Mouse (Mus musculus): ENCODE measurements around the gene Dohh.
A peak's percentile ranks its signal among the peaks of the same experiment; 100 is the strongest.

The Dohh gene

GRCm38 (mm10) chr10:81429605-81430061 lies 45.4 kb downstream of the Dohh start:
- ATAC-seq (ENCODE audit: low TSS enrichment), result no peak

- ATAC-seq (ENCODE audit: low TSS enrichment), result 0 out of 2 replicates have a peak, but pooled peaks have one; percentile 3
Observed at GRCm38 (mm10) chr10:81430141-81430830, 46.1 kb downstream of the Dohh start.

DNA sequence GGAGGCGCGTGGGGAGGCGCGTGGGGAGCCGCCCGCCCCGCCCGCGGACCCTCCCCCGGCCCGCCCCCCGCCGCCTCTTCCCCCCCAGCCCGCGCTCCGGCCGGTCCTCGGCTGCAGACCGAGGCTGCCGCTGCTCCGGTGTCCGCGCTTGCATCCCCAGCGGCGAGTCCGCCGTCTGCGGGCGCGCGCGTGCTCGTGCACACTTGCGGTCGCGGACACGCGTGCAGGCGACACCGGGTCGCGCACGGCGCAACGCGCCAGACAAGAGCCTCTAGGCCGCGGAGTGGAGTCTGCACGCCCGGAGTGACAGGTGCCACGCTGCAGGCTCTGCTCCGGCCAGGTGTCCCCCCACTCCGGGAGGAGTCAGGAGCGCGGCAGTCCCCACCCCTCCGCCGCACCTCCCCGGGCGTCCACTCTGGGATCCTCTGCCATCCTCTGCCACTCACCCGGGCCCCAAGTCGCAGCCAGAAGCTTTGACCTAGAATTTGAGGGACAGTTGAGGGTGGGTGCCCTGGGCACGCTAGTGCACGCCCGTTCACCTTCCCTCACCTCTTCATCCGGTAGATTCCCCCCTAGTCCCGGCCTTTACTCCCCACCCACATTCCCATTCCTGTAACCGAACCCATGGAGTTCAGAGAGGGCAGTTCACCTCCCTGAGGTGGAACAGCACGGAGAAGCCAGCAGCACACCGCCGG lies 46.8 kb downstream of the Dohh start:
- ATAC-seq (ENCODE audit: low TSS enrichment), result no peak

- ATAC-seq (ENCODE audit: low TSS enrichment), result no peak
Observed at GRCm38 (mm10) chr10:81431526-81432168, 47.4 kb downstream of the Dohh start.

- ATAC-seq (ENCODE audit: low TSS enrichment), result no peak
Observed at GRCm38 (mm10) chr10:81432169-81432867, 48.1 kb downstream of the Dohh start.

DNA sequence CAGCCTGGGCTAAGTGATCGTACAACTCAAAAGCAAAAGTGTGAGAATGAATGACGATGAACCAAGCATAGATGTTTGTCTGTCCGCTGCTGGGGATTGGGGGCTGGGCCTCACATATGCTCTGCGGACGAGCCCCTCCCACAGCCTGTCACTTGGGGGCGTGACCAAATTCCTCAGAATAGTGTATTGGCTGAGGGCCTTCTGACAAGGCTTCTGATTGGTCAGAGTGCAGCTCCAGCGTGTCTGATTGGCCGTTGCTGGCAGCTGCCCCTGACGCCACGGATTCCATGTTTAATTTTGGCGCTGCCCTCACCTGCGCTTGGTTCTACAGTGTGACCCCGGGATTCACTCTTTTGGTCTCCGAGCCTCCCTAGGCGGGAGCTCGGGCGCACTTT lies 48.6 kb downstream of the Dohh start:
- peak; percentile 78 for ATAC-seq (ENCODE audit: low TSS enrichment)

GRCm38 (mm10) chr10:81433541-81434289 lies 49.5 kb downstream of the Dohh start:
- no peak for ATAC-seq (ENCODE audit: low TSS enrichment)

DNA sequence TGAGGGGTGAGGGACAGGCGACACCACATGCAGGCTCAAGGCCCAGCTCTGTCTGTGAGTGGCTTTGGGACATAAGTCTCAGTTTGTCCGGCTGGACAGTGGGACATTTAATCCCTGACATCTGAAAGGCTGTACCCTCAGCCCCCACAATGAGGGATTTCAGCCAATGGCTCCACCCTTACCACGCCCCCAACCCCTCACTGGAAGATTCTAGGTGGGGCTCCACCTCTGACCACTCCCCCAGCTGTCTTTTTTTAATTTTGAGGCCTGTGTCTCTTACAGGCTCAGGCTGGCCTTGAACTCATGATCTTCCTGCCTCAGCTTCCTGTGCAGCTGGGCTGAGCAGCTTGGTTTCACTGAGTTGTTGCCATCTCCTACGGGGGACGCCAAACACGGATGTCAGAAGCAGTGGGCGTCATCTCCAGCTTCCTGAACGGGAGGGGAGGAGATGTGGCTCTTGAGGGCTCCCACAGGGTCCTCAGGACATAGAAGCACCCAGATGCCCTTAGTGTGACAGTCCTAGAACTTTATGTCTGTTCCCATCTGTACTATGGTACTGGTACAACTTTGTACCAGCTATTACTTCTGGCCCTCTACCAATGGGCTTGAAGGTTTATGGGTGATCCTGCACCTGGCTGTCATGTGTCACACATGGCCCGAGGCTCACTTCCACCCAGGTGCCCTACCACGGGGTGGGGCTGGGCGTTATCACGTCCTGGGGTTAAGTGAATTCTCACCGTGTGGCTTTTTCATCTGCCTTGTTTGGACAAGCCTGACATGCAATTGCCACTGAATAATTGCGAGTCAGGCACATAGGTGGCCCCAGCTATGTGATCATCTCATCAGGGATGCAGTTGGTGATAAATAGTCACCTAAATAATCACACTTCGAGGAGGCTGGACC lies 50.4 kb downstream of the Dohh start:
- ATAC-seq (ENCODE audit: low TSS enrichment), result no peak

DNA sequence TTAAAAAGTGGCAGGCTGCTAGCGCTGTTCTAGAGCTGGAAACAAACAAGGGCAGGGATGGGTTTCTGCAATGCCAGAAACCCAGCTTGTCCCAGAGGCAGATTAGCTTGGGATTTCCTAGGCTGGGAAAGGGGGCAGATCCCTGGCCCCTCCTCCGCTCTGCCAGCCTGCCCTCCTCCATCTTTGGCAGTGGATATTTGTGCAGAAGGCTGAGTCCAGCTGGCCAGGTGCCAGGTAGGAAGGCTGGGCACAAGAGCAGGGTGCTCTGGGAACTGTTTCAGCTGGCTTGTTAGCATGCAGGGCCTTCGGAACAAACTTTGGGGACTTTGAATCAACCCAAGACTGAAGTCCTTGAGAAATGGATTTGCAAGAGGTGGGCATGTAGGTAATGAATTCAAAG lies 51.2 kb downstream of the Dohh start:
- ATAC-seq (ENCODE audit: low TSS enrichment), result 0 out of 2 replicates have a peak, but pooled peaks have one; percentile 5
